Mouse (Mus musculus): ENCODE data around the gene Hcst. TPM values are rescaled to one million over a fixed set of nuclear protein-coding genes. Genes with fewer than 3 reads are reported as not detected.

Gene Hcst
- 749 TPM for polyA plus RNA-seq (2017; shearing (Covaris generic))

GRCm38 (mm10) chr7:30419561-30420499 is at the start of gene Hcst:
Gene Hcst (minus strand): TSS chr7:30419854.

GRCm38 (mm10) chr7:30457629-30458330 is 38.1 kb upstream of the Hcst start, which contains the start of the genes Kirrel2 and Nphs1:
Gene Kirrel2 (minus strand): TSS chr7:30457690.
Gene Nphs1 (plus strand): TSS chr7:30458315.

GRCm38 (mm10) chr7:30444971-30445751 is 25.5 kb upstream of the Hcst start, which contains the start of gene Aplp1:
Gene Aplp1 (minus strand): TSS chr7:30445535.

DNA sequence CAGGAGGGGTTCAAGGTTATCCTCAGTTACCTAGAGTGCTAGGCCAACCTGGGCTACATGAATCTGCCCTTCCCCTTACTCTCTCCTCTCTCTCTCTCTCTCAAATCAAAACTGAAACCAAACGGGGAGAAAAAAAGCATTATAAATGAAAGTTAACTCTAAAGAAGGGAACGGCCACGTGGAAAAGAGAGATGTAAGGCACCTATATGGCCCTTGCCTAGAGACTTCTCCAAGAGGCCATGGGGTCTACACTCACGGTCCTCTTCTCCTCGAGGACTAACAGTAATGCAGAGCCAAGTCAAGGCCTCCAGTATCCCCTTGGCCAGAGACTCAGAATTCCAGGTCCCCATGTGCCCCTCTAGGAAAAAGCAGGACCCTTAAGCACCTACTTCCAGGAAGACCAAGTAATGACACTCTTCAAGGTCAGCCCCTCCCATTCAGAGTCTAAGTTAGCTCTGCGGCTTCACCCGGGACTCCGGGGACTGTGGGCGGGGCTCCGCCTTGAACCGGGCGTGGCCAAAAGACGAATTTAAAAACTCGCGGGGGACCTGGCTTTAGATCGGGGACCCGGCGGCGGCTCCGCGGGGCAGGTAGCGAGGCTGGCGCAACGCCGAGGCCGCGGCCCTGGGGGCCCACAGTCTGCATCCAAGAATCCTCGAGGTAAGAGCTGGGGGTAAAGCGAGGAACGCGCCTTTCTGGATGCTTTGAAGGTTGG is 1.7 kb upstream of the Hcst start, which contains the start of gene Nfkbid:
TSS of gene Nfkbid (plus strand) at position 558 of the 715 bp plus-strand sequence.

GRCm38 (mm10) chr7:30413596-30413995 is 6.1 kb downstream of the Hcst start, which contains the start of gene Tyrobp:
Gene Tyrobp (plus strand): TSS chr7:30413760.

Other genes starting within 250 kb of the Hcst start
- not detected for gene Cox7a1, start 235.7 kb downstream of the Hcst start, polyA plus RNA-seq (2017; shearing (Covaris generic))
- 60.7 TPM for gene Capns1, start 221.0 kb downstream of the Hcst start, polyA plus RNA-seq (2017; shearing (Covaris generic))
- gene Polr2i, start 187.9 kb downstream of the Hcst start, polyA plus RNA-seq (2017; shearing (Covaris generic)), result 32.3 TPM
- gene Tbcb, start 187.6 kb downstream of the Hcst start, polyA plus RNA-seq (2017; shearing (Covaris generic)), result 61.3 TPM
- not detected for gene Ovol3, start 184.1 kb downstream of the Hcst start, polyA plus RNA-seq (2017; shearing (Covaris generic))
- 0.85 TPM for gene Thap8, start 139.8 kb downstream of the Hcst start, polyA plus RNA-seq (2017; shearing (Covaris generic))
- gene Wdr62, start 139.4 kb downstream of the Hcst start, polyA plus RNA-seq (2017; shearing (Covaris generic)), result 4.5 TPM
- gene Clip3, start 128.1 kb downstream of the Hcst start, polyA plus RNA-seq (2017; shearing (Covaris generic)), result 0.83 TPM
- gene Alkbh6, start 111.1 kb downstream of the Hcst start, polyA plus RNA-seq (2017; shearing (Covaris generic)), result 92.3 TPM
- 2.6 TPM for gene Syne4, start 105.0 kb downstream of the Hcst start, polyA plus RNA-seq (2017; shearing (Covaris generic))
- not detected for gene E130208F15Rik, start 98.1 kb downstream of the Hcst start, polyA plus RNA-seq (2017; shearing (Covaris generic))
- gene Sdhaf1, start 96.0 kb downstream of the Hcst start, polyA plus RNA-seq (2017; shearing (Covaris generic)), result 16.2 TPM
- gene Lrfn3, start 57.1 kb downstream of the Hcst start, polyA plus RNA-seq (2017; shearing (Covaris generic)), result not detected
- not detected for gene Tyrobp, start 6.1 kb downstream of the Hcst start, polyA plus RNA-seq (2017; shearing (Covaris generic))
- gene Nfkbid, start 1.9 kb upstream of the Hcst start, polyA plus RNA-seq (2017; shearing (Covaris generic)), result 888 TPM
- gene Aplp1, start 25.7 kb upstream of the Hcst start, polyA plus RNA-seq (2017; shearing (Covaris generic)), result 24.5 TPM
- not detected for gene Kirrel2, start 37.8 kb upstream of the Hcst start, polyA plus RNA-seq (2017; shearing (Covaris generic))
- 0.22 TPM for gene Nphs1, start 38.5 kb upstream of the Hcst start, polyA plus RNA-seq (2017; shearing (Covaris generic))
- gene Prodh2, start 73.8 kb upstream of the Hcst start, polyA plus RNA-seq (2017; shearing (Covaris generic)), result not detected
- 1.1 TPM for gene Arhgap33, start 115.2 kb upstream of the Hcst start, polyA plus RNA-seq (2017; shearing (Covaris generic))
- gene Hspb6, start 132.3 kb upstream of the Hcst start, polyA plus RNA-seq (2017; shearing (Covaris generic)), result 5.0 TPM
- 2.2 TPM for gene Proser3, start 132.4 kb upstream of the Hcst start, polyA plus RNA-seq (2017; shearing (Covaris generic))
- gene Lin37, start 140.0 kb upstream of the Hcst start, polyA plus RNA-seq (2017; shearing (Covaris generic)), result 49.3 TPM
- gene U2af1l4, start 143.4 kb upstream of the Hcst start, polyA plus RNA-seq (2017; shearing (Covaris generic)), result 90.7 TPM
- gene Gm49396, start 143.5 kb upstream of the Hcst start, polyA plus RNA-seq (2017; shearing (Covaris generic)), result 54.0 TPM
- gene Psenen, start 143.8 kb upstream of the Hcst start, polyA plus RNA-seq (2017; shearing (Covaris generic)), result 150 TPM
- 67.5 TPM for gene Igflr1, start 145.6 kb upstream of the Hcst start, polyA plus RNA-seq (2017; shearing (Covaris generic))
- gene Kmt2b, start 168.9 kb upstream of the Hcst start, polyA plus RNA-seq (2017; shearing (Covaris generic)), result 11.1 TPM
- 16.9 TPM for gene Zbtb32, start 179.1 kb upstream of the Hcst start, polyA plus RNA-seq (2017; shearing (Covaris generic))
- 0.62 TPM for gene Upk1a, start 193.0 kb upstream of the Hcst start, polyA plus RNA-seq (2017; shearing (Covaris generic))
- gene Cox6b1, start 206.3 kb upstream of the Hcst start, polyA plus RNA-seq (2017; shearing (Covaris generic)), result 445 TPM
- not detected for gene Etv2, start 216.0 kb upstream of the Hcst start, polyA plus RNA-seq (2017; shearing (Covaris generic))
- gene Rbm42, start 230.5 kb upstream of the Hcst start, polyA plus RNA-seq (2017; shearing (Covaris generic)), result 238 TPM
- 47.1 TPM for gene Haus5, start 245.1 kb upstream of the Hcst start, polyA plus RNA-seq (2017; shearing (Covaris generic))